Mouse (Mus musculus) MEL (cell line): ENCODE measurements at regions not wholly inside any gene's neighbourhood (a gene's known extent, or its start where the extent isn't known, plus 50 kb on each side); places are given as distances from the start of the nearest gene placed in this dataset.

Source experiments
- DNase-seq: peaks from one replicate; pipeline ENCODE4 v3.0.0; 2011; ENCODE audit warnings: low read depth, low spot score
- H3K27ac ChIP-seq: 2 replicates; pipeline ENCODE4 v1.5.1; 2012; ENCODE audit warnings: low read depth, mild to moderate bottlenecking, control low read depth, low read length, moderate library complexity; ENCODE audit not compliant: control insufficient read depth
- H3K27me3 ChIP-seq, 2 experiments: fragments of 150-350 bp in 1 of 2; sonication (generic) in 1 of 2; 2 replicates each; pipeline ENCODE4 v1.6.1; 2012; ENCODE audit warnings: low read length in 2 of 2, mild to moderate bottlenecking in 2 of 2, improper control_type of control experiment in 1 of 2, moderate library complexity in 1 of 2; ENCODE audit not compliant: insufficient read depth in 2 of 2, control insufficient read depth in 1 of 2
- H3K36me3 ChIP-seq, 2 experiments: 2 replicates each; pipeline ENCODE4 v1.6.1; 2012 to 2014; ENCODE audit warnings: low read length in 2 of 2, improper control_type of control experiment in 1 of 2, inconsistent platforms in 1 of 2, mild to moderate bottlenecking in 1 of 2; ENCODE audit not compliant: insufficient read depth in 2 of 2, control insufficient read depth in 1 of 2
- H3K4me1 ChIP-seq, 2 experiments: fragments of 150-350 bp in 1 of 2; sonication (generic) in 1 of 2; 2 replicates each; pipeline ENCODE4 v1.6.1; 2012; ENCODE audit warnings: low read length in 2 of 2, improper control_type of control experiment in 1 of 2, mild to moderate bottlenecking in 1 of 2; ENCODE audit not compliant: insufficient read depth in 2 of 2, control insufficient read depth in 1 of 2
- H3K4me3 ChIP-seq, 2 experiments: fragments of 150-350 bp in 1 of 2; sonication (generic) in 1 of 2; 2 replicates each; pipeline ENCODE4 v1.5.1; 2012; ENCODE audit warnings: low read depth in 2 of 2, low read length in 2 of 2, mild to moderate bottlenecking in 2 of 2, moderate library complexity in 2 of 2, control low read depth in 1 of 2, improper control_type of control experiment in 1 of 2; ENCODE audit not compliant: control insufficient read depth in 1 of 2, insufficient read depth in 1 of 2
- H3K79me2 ChIP-seq: 2 replicates; pipeline ENCODE4 v1.6.1; 2012; ENCODE audit warnings: mild to moderate bottlenecking, low read length, moderate library complexity; ENCODE audit not compliant: control insufficient read depth, poor library complexity, insufficient read depth
- H3K9ac ChIP-seq: 2 replicates; pipeline ENCODE4 v1.6.1; 2012; ENCODE audit warnings: low read depth, mild to moderate bottlenecking, control low read depth, low read length, moderate library complexity; ENCODE audit not compliant: control insufficient read depth, poor library complexity, severe bottlenecking
- H3K9me3 ChIP-seq: fragments of 150-350 bp; sonication (generic); replicated peaks from 2 replicates; pipeline ENCODE4 v1.6.1; 2012; ENCODE audit warnings: mild to moderate bottlenecking, low read length, improper control_type of control experiment, moderate library complexity; ENCODE audit not compliant: insufficient read depth
- BHLHE40 ChIP-seq: IDR thresholded peaks from 2 replicates; pipeline ENCODE4 v1.6.1; 2012; ENCODE audit warnings: low read depth, mild to moderate bottlenecking, inconsistent platforms, low read length, improper control_type of control experiment, borderline replicate concordance
- CHD1 ChIP-seq: IDR thresholded peaks from 2 replicates; pipeline ENCODE4 v1.6.1; 2012; ENCODE audit warnings: low read depth, mild to moderate bottlenecking, inconsistent platforms, low read length, improper control_type of control experiment
- CTCF ChIP-seq, 3 experiments: IDR thresholded peaks in 2 of 3; conservative IDR thresholded peaks in 1 of 3; 2 replicates each; pipeline ENCODE4 v1.5.1; 2011 to 2012; ENCODE audit warnings: low read length in 3 of 3, low read depth in 2 of 3, mild to moderate bottlenecking in 2 of 3, improper control_type of control experiment in 1 of 3, inconsistent platforms in 1 of 3, mixed read lengths in 1 of 3, moderate library complexity in 1 of 3; ENCODE audit not compliant: control insufficient read depth in 1 of 3, insufficient read depth in 1 of 3, poor library complexity in 1 of 3, severe bottlenecking in 1 of 3
- ELF1 ChIP-seq: IDR thresholded peaks from 2 replicates; pipeline ENCODE4 v1.6.1; 2014; ENCODE audit warnings: low read depth, mild to moderate bottlenecking, inconsistent platforms, low read length, improper control_type of control experiment, moderate library complexity
- EP300 ChIP-seq, 2 experiments: IDR thresholded peaks; 2 replicates each; pipeline ENCODE4 v1.6.1; 2011; ENCODE audit warnings: improper control_type of control experiment in 2 of 2, low read length in 2 of 2, low read depth in 1 of 2, mild to moderate bottlenecking in 1 of 2
- ETS1 ChIP-seq: IDR thresholded peaks from 2 replicates; pipeline ENCODE4 v1.6.1; 2012; ENCODE audit warnings: low read depth, mild to moderate bottlenecking, inconsistent platforms, low read length, improper control_type of control experiment, moderate library complexity
- GABPA ChIP-seq: IDR thresholded peaks from 2 replicates; pipeline ENCODE4 v1.6.1; 2012; ENCODE audit warnings: low read depth, mild to moderate bottlenecking, inconsistent platforms, low read length, improper control_type of control experiment, moderate library complexity
- GATA1 ChIP-seq: IDR thresholded peaks from 2 replicates; pipeline ENCODE4 v1.6.1; 2011; ENCODE audit warnings: low read depth, low read length, improper control_type of control experiment
- HCFC1 ChIP-seq: IDR thresholded peaks from 2 replicates; pipeline ENCODE4 v1.6.1; 2012; ENCODE audit warnings: low read depth, mild to moderate bottlenecking, inconsistent platforms, low read length, improper control_type of control experiment, moderate library complexity
- KAT2A ChIP-seq: conservative IDR thresholded peaks from 2 replicates; pipeline ENCODE4 v1.6.1; 2012; ENCODE audit warnings: low read depth, low read length, improper control_type of control experiment, inconsistent platforms
- MAX ChIP-seq: IDR thresholded peaks from 2 replicates; pipeline ENCODE4 v1.6.1; 2011; ENCODE audit warnings: low read length, improper control_type of control experiment
- MEF2A ChIP-seq: IDR thresholded peaks from 2 replicates; pipeline ENCODE4 v1.6.1; 2014; ENCODE audit warnings: low read depth, mild to moderate bottlenecking, inconsistent platforms, low read length, improper control_type of control experiment; ENCODE audit not compliant: poor library complexity, insufficient replicate concordance, severe bottlenecking; ENCODE audit errors: extremely low read depth
- NELFE ChIP-seq: IDR thresholded peaks from 2 replicates; pipeline ENCODE4 v1.6.1; 2011; ENCODE audit warnings: low read depth, low read length, improper control_type of control experiment
- NRF1 ChIP-seq: IDR thresholded peaks from 2 replicates; pipeline ENCODE4 v1.6.1; 2014; ENCODE audit warnings: low read depth, mild to moderate bottlenecking, inconsistent platforms, low read length, improper control_type of control experiment, moderate library complexity; ENCODE audit not compliant: poor library complexity, insufficient read depth, severe bottlenecking
- POLR2AphosphoS2 ChIP-seq: IDR thresholded peaks from 2 replicates; pipeline ENCODE4 v1.6.1; 2011; ENCODE audit warnings: low read length, improper control_type of control experiment
- RCOR1 ChIP-seq: IDR thresholded peaks from 2 replicates; pipeline ENCODE4 v1.6.1; 2012; ENCODE audit warnings: low read depth, mild to moderate bottlenecking, inconsistent platforms, low read length, improper control_type of control experiment
- TBP ChIP-seq: IDR thresholded peaks from 2 replicates; pipeline ENCODE4 v1.8.0; 2011; ENCODE audit warnings: low read depth, low read length, improper control_type of control experiment
- USF2 ChIP-seq, 2 experiments: IDR thresholded peaks; 2 replicates each; pipeline ENCODE4 v1.6.1; 2011 to 2012; ENCODE audit warnings: improper control_type of control experiment in 2 of 2, low read length in 2 of 2, borderline replicate concordance in 1 of 2, inconsistent platforms in 1 of 2, low read depth in 1 of 2, mild to moderate bottlenecking in 1 of 2; ENCODE audit not compliant: insufficient read depth in 1 of 2
- ZMIZ1 ChIP-seq: IDR thresholded peaks from 2 replicates; pipeline ENCODE4 v1.6.1; 2012; ENCODE audit warnings: low read depth, mild to moderate bottlenecking, inconsistent platforms, low read length, improper control_type of control experiment, moderate library complexity

- no peak for TF ChIP-seq CHD1
- no peak for TF ChIP-seq HCFC1
- TF ChIP-seq GABPA: no peak
- TF ChIP-seq CTCF (IDR thresholded peaks at IDR 0.05 in 2 of 3, conservative IDR thresholded peaks at IDR 0.05 in 1 of 3; ENCODE audit: control insufficient read depth in 1 of 3, insufficient read depth in 1 of 3, low read depth in 2 of 3, low read length in 3 of 3, poor library complexity in 1 of 3, severe bottlenecking in 1 of 3): no peak
- TF ChIP-seq NRF1: no peak
- TF ChIP-seq ZMIZ1: no peak
- TF ChIP-seq MAX: no peak
- TF ChIP-seq RCOR1: no peak
- TF ChIP-seq GATA1: no peak
- no peak for TF ChIP-seq MEF2A
- no peak for TF ChIP-seq POLR2AphosphoS2
- no peak for TF ChIP-seq NELFE
- no peak for TF ChIP-seq BHLHE40
- H3K27me3 ChIP-seq: no peaks in the 10 kb centered on the region
- H3K9ac ChIP-seq: no peak overlapping the region
- no peaks in the 10 kb centered on the region for H3K9me3 ChIP-seq
- no peak overlapping the region for H3K27ac ChIP-seq
- no peak overlapping the region for H3K4me3 ChIP-seq
- DNase-seq: no peak
- H3K36me3 ChIP-seq: no peaks in the 10 kb centered on the region
- no peaks in the 10 kb centered on the region for H3K4me1 ChIP-seq
- H3K79me2 ChIP-seq: no peaks in the 10 kb centered on the region
Measured at GRCm38 (mm10) chr13:47398976-47399375, 276.5 kb downstream of the Rnf144b start.

GRCm38 (mm10) chr13:47413261-47413660 lies 290.8 kb downstream of the Rnf144b start:
- no peak overlapping the region for H3K27ac ChIP-seq
- no peak overlapping the region for H3K9ac ChIP-seq
- H3K9me3 ChIP-seq: no peaks in the 10 kb centered on the region
- TF ChIP-seq EP300 (IDR thresholded peaks at IDR 0.05; ENCODE audit: low read depth in 1 of 2, low read length in 2 of 2): no peak
- TF ChIP-seq HCFC1: no peak
- TF ChIP-seq USF2 (IDR thresholded peaks at IDR 0.05; ENCODE audit: borderline replicate concordance in 1 of 2, insufficient read depth in 1 of 2, low read depth in 1 of 2, low read length in 2 of 2): no peak
- TF ChIP-seq CHD1: no peak
- no peak for TF ChIP-seq TBP
- no peak for TF ChIP-seq POLR2AphosphoS2
- no peak for TF ChIP-seq ELF1
- TF ChIP-seq ETS1: no peak
- TF ChIP-seq KAT2A: no peak
- no peaks in the 10 kb centered on the region for H3K4me1 ChIP-seq
- no peak for DNase-seq
- no peaks in the 10 kb centered on the region for H3K36me3 ChIP-seq
- H3K79me2 ChIP-seq: no peaks in the 10 kb centered on the region
- no peak overlapping the region for H3K4me3 ChIP-seq
- H3K27me3 ChIP-seq: no peaks in the 10 kb centered on the region
